Mouse (Mus musculus) megakaryocyte, adult 5-6 weeks (primary cell): ENCODE measurements around the gene Nr1h4. TPM values are rescaled to one million over a fixed set of nuclear protein-coding genes. Genes with fewer than 3 reads are reported as not detected.
A peak's percentile ranks its signal among the peaks of the same experiment; 100 is the strongest.

ENCODE experiments used
- ATAC-seq: 2 replicates; pipeline ENCODE4 v1.8.0; 2016; ENCODE audit warnings: mild to moderate bottlenecking, inconsistent platforms; ENCODE audit not compliant: poor library complexity, severe bottlenecking
- total RNA-seq, 2 experiments: library from RNA; stranded (forward) in 1 of 2; stranded (reverse) in 1 of 2; fragments of 153-499, 151-499 nt in 1 of 2; fragments of 221-1000, 200-1000 nt in 1 of 2; gene quantifications; 2 replicates each; pipeline versions ENCODE4 v1.2.3 to v1.2.4; 2015 to 2017

Nr1h4 gene
- total RNA-seq, 2 experiments from 2014 or later, result not detected

DNA sequence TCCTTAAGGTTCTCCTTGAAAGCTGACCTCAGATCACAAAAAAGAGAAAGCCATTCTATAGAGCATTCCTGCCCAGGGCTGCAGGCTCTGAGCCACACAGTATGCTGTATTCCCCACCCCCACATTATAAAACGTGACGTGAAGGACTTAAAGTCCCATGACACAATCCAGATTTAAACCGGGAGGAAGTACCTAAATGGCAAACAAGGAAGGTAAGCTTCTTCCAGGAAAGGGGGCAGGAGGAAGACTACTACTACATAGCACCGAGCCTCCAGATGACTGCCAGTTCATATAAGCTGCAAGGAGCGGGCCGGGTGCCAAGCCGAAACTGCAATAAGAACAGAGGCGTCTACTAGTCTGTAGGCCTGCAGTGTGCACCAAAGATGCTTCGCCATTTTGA is 97.5 kb downstream of the Nr1h4 start:
- no peak for ATAC-seq

DNA sequence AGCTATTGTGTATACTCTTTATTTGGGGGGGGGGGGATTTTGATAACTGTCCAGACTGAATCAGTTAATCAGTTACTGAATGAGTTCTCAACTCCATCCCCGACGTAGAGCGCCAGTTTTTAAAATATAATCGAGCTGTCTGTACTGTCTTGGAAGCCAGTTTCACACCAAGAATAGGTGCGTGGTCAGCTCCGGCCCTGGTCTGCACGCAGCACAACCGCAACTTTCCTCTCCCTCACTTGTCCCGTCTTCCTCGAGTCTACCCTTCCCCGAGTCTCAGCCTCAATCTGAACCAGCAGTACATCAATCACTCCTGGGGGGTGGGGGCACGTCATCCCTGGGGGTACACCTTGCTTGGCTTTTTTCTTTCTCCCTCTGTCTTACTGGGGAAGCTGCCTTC is 98.0 kb downstream of the Nr1h4 start:
- ATAC-seq, result no peak

DNA sequence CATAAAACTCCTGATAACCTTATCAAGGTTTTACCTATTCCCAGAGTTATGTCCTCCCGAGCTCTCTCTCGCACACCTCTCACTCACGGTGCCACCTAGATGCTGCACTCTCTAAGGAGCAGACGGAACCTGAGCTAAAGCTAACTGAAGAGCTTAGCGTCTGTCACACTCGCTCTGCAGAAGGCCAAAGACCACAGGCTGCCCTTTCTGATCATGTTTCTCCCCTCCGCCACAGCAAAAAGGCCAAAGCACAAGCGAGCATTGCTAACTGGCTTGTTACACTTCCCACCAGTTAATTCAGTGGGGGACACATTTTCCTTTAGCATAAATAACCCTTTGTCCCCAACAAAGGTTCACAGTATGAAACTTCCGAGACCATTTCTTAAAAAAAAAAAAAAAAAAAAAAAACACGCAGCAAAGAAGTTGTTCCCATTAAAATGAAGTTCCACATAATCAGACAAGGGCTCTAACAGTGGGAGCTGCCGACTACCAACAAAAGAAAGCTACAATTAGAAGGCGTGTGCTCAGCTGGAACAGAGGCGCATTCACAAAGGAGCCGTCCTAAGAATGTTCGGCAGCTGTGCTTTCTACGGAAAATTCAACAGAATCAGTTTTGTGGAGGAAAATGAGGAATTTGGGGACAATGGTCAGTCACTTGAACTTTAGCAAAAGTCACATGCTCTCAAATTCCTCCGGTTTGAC is 98.7 kb downstream of the Nr1h4 start:
- no peak for ATAC-seq

DNA sequence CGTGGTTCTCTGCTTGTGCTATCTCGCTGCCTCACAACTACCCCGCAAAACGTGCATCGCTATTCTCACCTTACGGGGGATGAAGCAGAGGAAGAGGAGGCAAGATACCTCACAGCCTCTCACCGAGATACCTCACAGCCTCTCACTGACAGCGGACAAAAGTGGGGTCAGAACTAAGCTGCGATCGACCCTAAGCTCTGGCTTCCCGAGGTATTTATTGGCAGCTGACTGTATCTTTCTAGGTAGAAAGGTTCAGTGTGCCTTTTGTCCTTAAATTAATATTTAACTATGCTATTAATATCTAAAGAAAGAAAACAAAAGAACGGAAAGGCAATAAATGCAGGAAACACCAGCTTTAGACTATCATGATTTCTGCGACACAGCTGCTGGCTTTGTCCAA is 100.6 kb downstream of the Nr1h4 start:
- no peak for ATAC-seq

DNA sequence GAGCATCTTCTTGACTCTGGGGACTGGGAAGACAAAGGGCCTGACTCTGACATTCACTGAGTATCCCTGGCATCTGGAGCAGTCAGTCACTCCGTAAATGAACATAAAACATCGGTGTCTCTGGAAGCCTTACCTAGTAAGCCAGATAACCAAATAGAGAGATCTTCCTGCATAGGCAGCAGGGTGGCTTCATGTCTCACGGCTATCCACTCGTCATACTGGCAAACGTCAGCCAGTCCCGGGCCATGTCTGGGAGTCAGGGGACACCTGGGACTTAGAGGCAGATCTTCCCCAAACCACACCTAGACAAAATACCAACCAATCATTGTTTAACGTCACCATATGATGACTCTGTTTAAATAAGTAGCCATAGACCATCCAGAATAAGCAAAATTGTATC is 102.6 kb downstream of the Nr1h4 start:
- no peak for ATAC-seq

DNA sequence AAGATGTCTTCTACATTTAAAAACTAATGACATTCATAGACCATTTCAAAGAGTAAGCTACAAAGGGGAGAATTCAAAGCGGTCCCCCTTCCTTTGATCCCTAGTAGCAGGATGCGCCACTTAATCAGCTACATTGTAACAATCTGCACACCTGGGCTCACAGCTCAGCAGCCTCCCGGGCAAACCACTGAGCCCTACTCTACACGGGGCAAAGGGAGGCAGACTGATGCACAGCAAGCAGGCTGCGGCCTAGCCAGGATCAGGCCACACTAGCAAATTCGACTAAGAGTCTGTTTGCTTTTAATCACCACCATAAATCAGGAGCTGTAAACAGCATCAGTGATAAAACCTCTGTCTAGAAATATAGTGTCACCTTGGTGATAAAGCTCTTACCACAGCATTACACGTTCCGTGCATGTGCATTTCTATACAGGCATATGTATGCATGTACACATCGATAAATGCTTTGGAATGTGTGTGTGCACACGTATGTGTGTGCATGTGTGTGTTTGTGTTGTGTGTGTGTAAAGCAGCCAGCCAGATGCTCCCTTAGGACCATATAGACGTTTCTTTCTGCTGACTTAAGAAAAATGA is 108.5 kb downstream of the Nr1h4 start:
- no peak for ATAC-seq

DNA sequence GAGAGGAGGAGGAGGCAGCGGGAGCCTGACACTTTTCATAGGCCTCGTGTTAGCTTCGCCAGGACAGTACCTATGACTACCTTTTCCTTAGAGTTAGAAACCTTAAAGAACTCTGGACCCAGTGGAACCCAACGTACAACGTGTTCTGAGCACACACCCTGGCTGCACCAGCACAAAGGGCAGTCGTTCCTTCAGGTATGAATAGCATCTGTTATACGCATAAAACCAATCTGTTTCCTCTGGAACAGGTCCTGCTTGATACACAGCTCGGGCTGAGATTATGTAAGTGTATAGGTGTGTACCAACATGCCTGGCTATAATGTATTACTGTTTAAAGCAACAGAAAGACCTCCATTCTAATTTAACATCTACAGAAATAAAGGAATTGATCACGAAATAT is 109.2 kb downstream of the Nr1h4 start:
- no peak for ATAC-seq

DNA sequence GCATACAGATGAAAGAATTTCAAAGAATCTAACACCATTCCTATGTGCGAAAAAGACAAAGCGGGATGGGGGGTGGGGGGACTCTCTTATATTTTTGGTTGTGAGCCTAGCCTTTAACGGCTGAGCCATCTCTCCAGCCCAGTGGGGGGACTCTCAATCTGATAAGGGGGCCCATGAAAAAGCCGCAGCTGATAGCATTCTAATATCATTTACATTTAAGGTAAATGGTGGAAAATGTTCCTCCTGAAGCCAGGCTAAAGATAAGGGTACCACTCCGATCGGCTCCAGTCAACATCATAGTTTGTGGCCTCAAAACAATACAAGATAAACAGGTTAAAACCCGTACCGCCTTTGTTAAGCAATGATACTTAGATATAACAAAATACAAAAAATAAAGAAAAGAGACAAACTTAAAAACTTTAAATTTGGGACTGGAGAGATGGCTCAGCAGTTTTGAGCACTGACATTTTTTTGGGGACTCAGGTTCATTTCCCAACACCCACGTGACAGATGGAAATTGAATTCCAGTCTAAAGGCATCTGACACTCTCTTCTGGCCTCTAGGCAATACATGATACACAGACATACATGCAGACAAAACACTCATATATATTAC is 110.1 kb downstream of the Nr1h4 start:
- ATAC-seq, result no peak

DNA sequence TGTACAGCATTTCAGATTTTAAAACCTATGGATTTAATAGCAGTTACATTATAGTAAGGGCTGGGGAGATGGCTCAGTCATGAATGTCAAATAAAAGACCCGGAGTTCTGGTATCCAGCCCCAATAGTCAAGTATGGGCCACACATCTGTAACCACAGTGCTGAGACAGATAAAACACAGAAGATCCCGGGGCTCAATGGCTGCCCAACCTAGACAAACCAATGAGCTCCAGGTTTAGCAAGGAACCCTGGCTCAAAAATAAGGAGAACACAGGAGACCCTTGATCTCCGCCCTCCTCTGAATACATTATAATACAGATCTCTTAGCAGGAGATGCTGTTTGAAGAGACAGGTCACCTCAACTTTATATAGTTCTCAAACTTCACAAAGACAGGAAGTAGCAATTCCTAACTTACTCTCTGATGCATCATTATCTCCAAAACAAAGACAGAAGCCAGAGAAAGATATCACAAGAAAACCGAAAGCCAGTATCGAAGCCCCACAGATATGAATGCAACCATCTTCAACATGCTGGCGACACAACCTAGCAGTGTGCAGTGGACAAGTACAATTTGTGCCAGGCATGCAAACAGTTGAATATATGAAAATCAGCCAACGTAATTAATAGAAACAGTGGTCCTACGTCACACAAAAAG is 110.8 kb downstream of the Nr1h4 start:
- ATAC-seq, result 0 out of 2 replicates have a peak, but pooled peaks have one; percentile 24

DNA sequence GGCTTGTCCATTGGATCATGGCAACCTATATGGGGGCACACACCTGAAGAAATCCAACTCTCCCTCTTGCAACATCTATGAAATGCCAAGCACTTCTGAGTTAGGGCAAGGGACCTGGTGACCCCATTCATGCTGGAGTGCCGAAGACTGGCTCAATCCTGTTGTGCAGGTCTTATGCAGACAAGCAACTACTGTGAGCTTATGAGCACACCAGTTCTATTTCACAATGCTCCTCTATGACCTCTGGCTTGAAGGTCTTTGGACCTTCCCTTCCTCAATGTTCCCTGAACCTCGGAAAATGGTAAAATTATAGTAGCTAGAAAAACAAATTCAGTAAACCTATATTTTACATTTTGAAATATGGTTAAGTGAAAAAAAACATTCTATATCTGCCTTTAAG is 115.4 kb downstream of the Nr1h4 start:
- no peak for ATAC-seq

DNA sequence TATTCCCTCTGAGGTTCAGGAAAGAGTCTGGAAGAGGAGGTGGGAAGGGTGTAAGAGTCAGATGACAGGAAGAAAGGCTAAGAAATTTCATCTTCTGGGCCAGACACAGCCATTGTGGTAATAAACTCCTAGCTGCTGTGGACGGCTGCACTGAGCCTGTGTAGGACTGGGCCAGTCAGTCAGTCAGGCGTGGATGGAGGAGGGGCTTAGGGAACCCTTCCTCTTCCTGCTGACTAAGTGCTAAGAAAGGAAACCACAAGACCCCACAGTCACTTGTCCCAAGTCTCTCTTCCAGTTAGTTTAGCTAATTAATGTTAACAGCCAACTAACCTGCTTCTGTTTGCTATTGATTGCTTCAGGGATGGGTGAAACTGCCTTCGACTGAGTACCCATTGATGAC is 117.9 kb downstream of the Nr1h4 start:
- ATAC-seq, result peak; percentile 43; the same call in 1 of the 2 replicates

DNA sequence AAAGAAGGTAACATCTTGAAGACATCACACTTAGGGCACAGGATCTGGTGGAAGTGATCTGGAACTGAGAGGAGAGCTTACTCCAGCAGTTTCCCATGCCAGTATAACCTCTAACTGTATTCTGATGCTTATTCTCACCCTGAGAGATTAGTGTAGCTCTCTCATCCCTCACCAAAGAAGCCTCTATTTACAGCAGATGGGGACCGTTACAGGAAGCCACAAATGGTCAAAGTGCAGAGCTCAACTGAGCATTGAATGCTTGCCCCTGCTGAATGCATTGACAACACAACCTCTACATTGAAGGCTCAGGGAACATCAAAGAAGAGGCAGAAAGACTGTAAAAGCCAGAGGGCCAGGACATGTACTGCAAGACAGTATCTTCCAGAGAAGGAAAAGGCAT is 125.8 kb downstream of the Nr1h4 start:
- peak; percentile 27; the same call in 1 of the 2 replicates for ATAC-seq

DNA sequence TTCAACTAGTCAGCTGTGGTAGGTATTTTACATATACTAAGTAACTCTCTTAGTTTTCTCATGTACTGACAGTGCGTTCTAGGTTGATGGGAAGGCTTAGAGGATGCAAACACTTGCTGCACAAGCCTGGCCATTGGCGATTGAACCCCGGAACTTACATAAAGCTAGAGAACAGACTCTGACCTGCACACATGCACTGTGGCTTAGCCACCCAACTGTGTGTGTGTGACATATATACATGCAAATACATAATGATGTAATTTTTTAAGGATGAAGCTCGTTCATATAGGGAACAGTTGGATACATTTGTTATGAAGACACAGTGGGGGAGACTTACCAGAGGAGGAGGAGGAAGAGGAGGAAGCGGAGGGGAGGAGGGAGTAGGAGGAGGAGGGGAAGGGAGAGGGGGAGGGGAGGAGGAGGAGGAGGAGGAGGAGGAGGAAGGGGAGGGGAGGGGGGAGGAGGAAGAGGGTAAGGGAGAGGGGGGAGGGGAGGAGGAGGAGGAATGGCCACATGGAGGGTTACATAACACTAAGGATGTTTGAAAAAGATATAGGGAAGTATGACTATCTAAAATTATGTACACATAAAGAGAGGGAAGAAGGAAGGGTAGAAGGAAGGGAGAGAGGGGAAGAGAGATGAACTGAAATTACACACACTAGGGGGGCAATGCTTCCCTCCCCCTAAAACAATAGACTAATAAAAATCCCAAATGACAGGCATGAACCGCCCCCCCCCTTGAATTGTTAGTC is 126.5 kb downstream of the Nr1h4 start:
- ATAC-seq, result peak; percentile 78

DNA sequence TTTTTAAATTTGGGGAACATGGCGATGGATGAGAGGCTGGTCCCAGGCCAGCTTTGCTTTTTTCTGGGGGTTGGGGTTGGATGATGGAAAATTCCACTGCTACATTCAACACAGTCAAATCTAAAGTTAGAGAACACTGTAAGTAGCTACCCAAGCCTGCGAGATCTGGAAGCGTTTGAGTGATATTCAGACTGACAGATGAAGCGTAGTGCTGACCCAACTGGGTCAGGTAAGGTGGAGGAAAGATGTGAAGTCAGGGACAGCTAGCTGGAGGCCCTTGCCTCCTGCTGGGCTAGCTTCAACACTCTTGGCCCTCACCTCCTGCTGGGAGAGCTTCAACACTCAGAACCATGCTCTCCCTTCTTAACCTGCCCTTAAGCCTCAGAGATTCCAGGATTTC is 128.4 kb downstream of the Nr1h4 start:
- no peak for ATAC-seq

Other genes starting within 250 kb of the Nr1h4 start
- not detected in 2 replicates for gene Ano4, start 188.8 kb downstream of the Nr1h4 start, total RNA-seq (2015)
- not detected in 2 replicates for gene Ano4, start 188.8 kb downstream of the Nr1h4 start, total RNA-seq (2017)
- 24.4 and 26.2 TPM in 2 replicates for gene Gas2l3, start 89.6 kb downstream of the Nr1h4 start, total RNA-seq (2015)
- 31.9 and 41.4 TPM in 2 replicates for gene Gas2l3, start 89.6 kb downstream of the Nr1h4 start, total RNA-seq (2017)
- 0.50 TPM in 1 of 2 replicates, not detected in the other for gene Slc17a8, start 87.7 kb upstream of the Nr1h4 start, total RNA-seq (2015)
- not detected in 2 replicates for gene Slc17a8, start 87.7 kb upstream of the Nr1h4 start, total RNA-seq (2017)
- 28.4 and 30.3 TPM in 2 replicates for gene Scyl2, start 152.7 kb upstream of the Nr1h4 start, total RNA-seq (2015)
- gene Scyl2, start 152.7 kb upstream of the Nr1h4 start, total RNA-seq (2017), result 32.8 and 33.6 TPM in 2 replicates
- gene Actr6, start 198.7 kb upstream of the Nr1h4 start, total RNA-seq (2015), result 20.1 and 27.0 TPM in 2 replicates
- 12.1 and 14.8 TPM in 2 replicates for gene Actr6, start 198.7 kb upstream of the Nr1h4 start, total RNA-seq (2017)
- gene Uhrf1bp1l, start 211.4 kb upstream of the Nr1h4 start, total RNA-seq (2015), result 65.2 and 73.3 TPM in 2 replicates
- gene Uhrf1bp1l, start 211.4 kb upstream of the Nr1h4 start, total RNA-seq (2017), result 38.4 and 46.1 TPM in 2 replicates